Mouse (Mus musculus) ES-E14 (cell line): Measurements from ENCODE around the gene 5330417H12Rik. TPM values are rescaled to one million over a fixed set of nuclear protein-coding genes. Genes with fewer than 3 reads are reported as not detected.
A peak's percentile ranks its signal among the peaks of the same experiment; 100 is the strongest.

Experiments used
- DNase-seq: peaks from one replicate; pipeline ENCODE4 v3.0.0-alpha.2; 2013; ENCODE audit warnings: low read depth, low spot score
- H3K27ac ChIP-seq: 2 replicates; pipeline ENCODE4 v1.5.1; 2012; ENCODE audit warnings: low read depth, mild to moderate bottlenecking, low read length, moderate library complexity, mixed read lengths; ENCODE audit not compliant: poor library complexity, insufficient read depth, severe bottlenecking
- H3K36me3 ChIP-seq: 2 replicates; pipeline ENCODE4 v1.6.1; 2012; ENCODE audit warnings: mild to moderate bottlenecking, low read length, moderate library complexity, mixed read lengths; ENCODE audit not compliant: control insufficient read depth, poor library complexity, insufficient read depth, severe bottlenecking
- H3K4me1 ChIP-seq, 2 experiments: fragments of 150-350 bp in 1 of 2; sonication (generic) in 1 of 2; 2 replicates each; pipeline ENCODE4 v1.6.1; 2012; ENCODE audit warnings: low read length in 2 of 2, mild to moderate bottlenecking in 1 of 2, mixed read lengths in 1 of 2; ENCODE audit not compliant: control insufficient read depth in 2 of 2, insufficient read depth in 2 of 2, poor library complexity in 1 of 2
- H3K4me3 ChIP-seq, 2 experiments: fragments of 150-350 bp in 1 of 2; sonication (generic) in 1 of 2; 2 replicates each; pipeline ENCODE4 v1.5.1; 2012; ENCODE audit warnings: low read length in 2 of 2, low read depth in 1 of 2, mild to moderate bottlenecking in 1 of 2, mixed read lengths in 1 of 2; ENCODE audit not compliant: insufficient read depth in 1 of 2, poor library complexity in 1 of 2, severe bottlenecking in 1 of 2
- H3K9ac ChIP-seq: 2 replicates; pipeline ENCODE4 v1.6.1; 2012; ENCODE audit warnings: low read depth, mild to moderate bottlenecking, low read length, mixed read lengths; ENCODE audit not compliant: poor library complexity, insufficient read depth, severe bottlenecking
- H3K9me3 ChIP-seq: fragments of 150-350 bp; sonication (generic); 2 replicates; pipeline ENCODE4 v1.6.1; 2012; ENCODE audit warnings: low read depth, mild to moderate bottlenecking, low read length; ENCODE audit not compliant: control insufficient read depth, insufficient read depth
- CHD2 ChIP-seq: IDR thresholded peaks from 2 replicates; pipeline ENCODE4 v1.6.1; 2014; ENCODE audit warnings: mild to moderate bottlenecking, low read depth, low read length, inconsistent platforms
- HCFC1 ChIP-seq: IDR thresholded peaks from 2 replicates; pipeline ENCODE4 v1.6.1; 2012; ENCODE audit warnings: low read length, inconsistent platforms, borderline replicate concordance; ENCODE audit not compliant: insufficient read depth
- MAFK ChIP-seq: IDR thresholded peaks from 2 replicates; pipeline ENCODE4 v1.6.1; 2014; ENCODE audit warnings: mild to moderate bottlenecking, low read depth, low read length, inconsistent platforms; ENCODE audit not compliant: insufficient read depth
- ZC3H11A ChIP-seq: IDR thresholded peaks from 2 replicates; pipeline ENCODE4 v1.6.1; 2012; ENCODE audit warnings: low read depth, mild to moderate bottlenecking, inconsistent platforms, low read length, borderline replicate concordance
- ZNF384 ChIP-seq: IDR thresholded peaks from 2 replicates; pipeline ENCODE4 v1.6.1; 2012; ENCODE audit warnings: low read depth, low read length, inconsistent platforms
- in situ Hi-C, 2 experiments: fragments of 600-800 bp; cut with MboI; formaldehyde crosslinking; loops; one replicate each; pipeline ENCODE4 v1.15.1; 2025; ENCODE audit warnings: low sequenced_read_pairs in 2 of 2, inconsistent platforms in 1 of 2; ENCODE audit not compliant: unreplicated experiment in 2 of 2
- total RNA-seq: library from RNA; depleted of rRNA; stranded (reverse); fragments of 300-350 nt; gene quantifications from 2 replicates; pipeline ENCODE4 v1.2.3, GENCODE M21; 2012

Gene 5330417H12Rik
- total RNA-seq, 1 experiment, result not detected

- Histone ChIP-seq H3K4me3 (no peak overlapping the region), H3K9ac (no peak overlapping the region), H3K4me1 (peaks cover 8 to 18% of the 10 kb centered on the region in 2 experiments; a peak in 3 of 4 replicates), H3K9me3 (no peaks in the 10 kb centered on the region), H3K27ac (no peak overlapping the region), H3K36me3 (peaks cover 3% of the 10 kb centered on the region; the same call in 1 of the 2 replicates)
- in situ Hi-C loops, result no loop called here
- no peak for TF ChIP-seq CHD2
- no peak for DNase-seq
Measured at GRCm38 (mm10) chr7:107620137-107620536, 4.8 kb downstream of the 5330417H12Rik start.

- Histone ChIP-seq H3K27ac (no peak overlapping the region; the same call in 1 of the 2 replicates), H3K4me3 (no peak overlapping the region), H3K9me3 (no peaks in the 10 kb centered on the region), H3K9ac (no peak overlapping the region), H3K4me1 (peaks cover 8 to 18% of the 10 kb centered on the region in 2 experiments; a peak in 3 of 4 replicates), H3K36me3 (peaks cover 3% of the 10 kb centered on the region; the same call in 1 of the 2 replicates)
- no peak for TF ChIP-seq ZC3H11A
- no peak for TF ChIP-seq ZNF384
- TF ChIP-seq CHD2, result no peak
- TF ChIP-seq MAFK, result no peak
- TF ChIP-seq HCFC1, result no peak
- DNase-seq, result no peak
- in situ Hi-C loops, result no loop called here
Measured at GRCm38 (mm10) chr7:107619225-107619624, 5.7 kb downstream of the 5330417H12Rik start.

- Histone ChIP-seq H3K4me1 (peaks cover 8 to 18% of the 10 kb centered on the region in 2 experiments; a peak in 3 of 4 replicates), H3K9ac (no peak overlapping the region), H3K27ac (peak overlapping the region; percentile 55), H3K36me3 (peaks cover 3% of the 10 kb centered on the region; the same call in 1 of the 2 replicates), H3K4me3 (no peak overlapping the region), H3K9me3 (no peaks in the 10 kb centered on the region)
- TF ChIP-seq MAFK (no peak), CHD2 (no peak), HCFC1 (no peak), ZC3H11A (no peak), ZNF384 (no peak)
- DNase-seq, result no peak
- in situ Hi-C loops, result no loop called here
Measured at GRCm38 (mm10) chr7:107618028-107618992, 6.7 kb downstream of the 5330417H12Rik start.

GRCm38 (mm10) chr7:107610880-107611279 is 14.1 kb downstream of the 5330417H12Rik start:
- no peak for DNase-seq
- Histone ChIP-seq H3K4me1 (no peaks in the 10 kb centered on the region; a peak in 1 of 4 replicates), H3K27ac (no peak overlapping the region), H3K9me3 (no peaks in the 10 kb centered on the region), H3K36me3 (no peaks in the 10 kb centered on the region), H3K9ac (no peak overlapping the region), H3K4me3 (no peak overlapping the region)
- TF ChIP-seq MAFK (no peak), CHD2 (no peak), HCFC1 (no peak), ZC3H11A (no peak), ZNF384 (no peak)
- in situ Hi-C loops, result no loop called here
